Mouse (Mus musculus): Measurements from ENCODE around the gene Ntsr1.

GRCm38 (mm10) chr2:180527883-180528282 is 28.1 kb downstream of the Ntsr1 start:
- TF ChIP-seq MYB (IDR thresholded peaks at IDR 0.05; ENCODE audit: low read depth, low read length) = no peak
- no peak for TF ChIP-seq MAFK (IDR thresholded peaks at IDR 0.05; ENCODE audit: borderline replicate concordance, low read depth, low read length)
- no peak for TF ChIP-seq POLR2A (IDR thresholded peaks at IDR 0.05; ENCODE audit: control insufficient read depth in 1 of 2, insufficient read depth in 1 of 2, low read depth in 1 of 2, low read length in 2 of 2, poor library complexity in 1 of 2)
- no peak for TF ChIP-seq POLR2AphosphoS2 (IDR thresholded peaks at IDR 0.05; ENCODE audit: low read length)
